Mouse (Mus musculus) liver, embryonic 13.5 days (tissue): Measurements from ENCODE around the gene Nrn1. TPM values are rescaled to one million over a fixed set of nuclear protein-coding genes. Genes with fewer than 3 reads are reported as not detected.
A peak's percentile ranks its signal among the peaks of the same experiment; 100 is the strongest.

Source experiments
- ATAC-seq: fragments of 200-750 bp; cut with Nextera tagmentation; 2 replicates; pipeline ENCODE4 v1.8.0; 2017; ENCODE audit warnings: low read depth, mild to moderate bottlenecking, moderate number of reproducible peaks, moderate library complexity
- DNase-seq: peaks from one replicate; pipeline ENCODE4 v3.0.0; 2022
- H3K27ac ChIP-seq: fragments of 300-500 bp; sonication (generic); 2 replicates; pipeline ENCODE4 v1.5.1; 2015; ENCODE audit warnings: moderate library complexity, mild to moderate bottlenecking, inconsistent platforms
- H3K27me3 ChIP-seq: fragments of 300-500 bp; sonication (generic); 2 replicates; pipeline ENCODE4 v1.6.1; 2015; ENCODE audit warnings: mild to moderate bottlenecking, inconsistent platforms
- H3K36me3 ChIP-seq: fragments of 300-500 bp; sonication (generic); 2 replicates; pipeline ENCODE4 v1.6.1; 2015; ENCODE audit warnings: mild to moderate bottlenecking, inconsistent platforms
- H3K4me1 ChIP-seq: fragments of 300-500 bp; sonication (generic); replicated peaks from 2 replicates; pipeline ENCODE4 v1.6.1; 2015; ENCODE audit warnings: inconsistent platforms
- H3K4me2 ChIP-seq: fragments of 300-500 bp; sonication (generic); 2 replicates; pipeline ENCODE4 v1.6.1; 2015; ENCODE audit warnings: inconsistent platforms, mild to moderate bottlenecking, moderate library complexity
- H3K4me3 ChIP-seq: fragments of 300-500 bp; sonication (generic); replicated peaks from 2 replicates; pipeline ENCODE4 v1.5.1; 2015; ENCODE audit warnings: mild to moderate bottlenecking, inconsistent platforms
- H3K9ac ChIP-seq: fragments of 300-500 bp; sonication (generic); 2 replicates; pipeline ENCODE4 v1.6.1; 2015; ENCODE audit warnings: mild to moderate bottlenecking, inconsistent platforms
- H3K9me3 ChIP-seq: fragments of 300-500 bp; sonication (generic); replicated peaks from 2 replicates; pipeline ENCODE4 v1.6.1; 2016; ENCODE audit warnings: inconsistent platforms
- WGBS: fragments of 180-500 bp; shearing (Covaris S2); methylation state at CpG from one replicate; pipeline ENCODE4 v1.1.7; 2015; ENCODE audit not compliant: insufficient replicate concordance; 5-methylcytosine and 5-hydroxymethylcytosine counted together
- polyA plus RNA-seq: library from polyadenylated mRNA; unstranded; fragments of >200 nt; fragmentation: Nextera tagmentation; extraction: Ambion mirVana; gene quantifications from 2 replicates; pipeline ENCODE4 v1.2.1, GENCODE M21; 2015

Gene Nrn1
- polyA plus RNA-seq, 1 experiment from 2014 or later, result 10.4 TPM

GRCm38 (mm10) chr13:36731931-36732461 lies 2.9 kb downstream of the Nrn1 start:
- no peaks in the 10 kb centered on the region for H3K9me3 ChIP-seq
- peaks cover 18% of the 10 kb centered on the region for H3K4me1 ChIP-seq
- WGBS, result under 1% methylated on average over 23 of the region's 23 CpGs
- peaks cover 100% of the 10 kb centered on the region for H3K27me3 ChIP-seq
- DNase-seq, result no peak
- peak overlapping the region; percentile 42 for H3K4me3 ChIP-seq
- no peaks in the 10 kb centered on the region for H3K36me3 ChIP-seq
- H3K9ac ChIP-seq, result no peak overlapping the region
- ATAC-seq, result no peak
- no peak overlapping the region; the same call in 1 of the 2 replicates for H3K27ac ChIP-seq
- H3K4me2 ChIP-seq, result peak overlapping the region; percentile 60

GRCm38 (mm10) chr13:36731016-36731930 lies 3.7 kb downstream of the Nrn1 start:
- Histone ChIP-seq H3K4me1 (peaks cover 19% of the 10 kb centered on the region), H3K9ac (peak overlapping the region; percentile 22), H3K4me3 (peak overlapping the region; percentile 42), H3K4me2 (peak overlapping the region; percentile 60), H3K27ac (no peak overlapping the region; the same call in 1 of the 2 replicates), H3K9me3 (no peaks in the 10 kb centered on the region), H3K36me3 (no peaks in the 10 kb centered on the region), H3K27me3 (peaks cover 100% of the 10 kb centered on the region)
- no peak for ATAC-seq
- DNase-seq, result no peak
- WGBS, result 4% methylated on average over 34 of the region's 34 CpGs

DNA sequence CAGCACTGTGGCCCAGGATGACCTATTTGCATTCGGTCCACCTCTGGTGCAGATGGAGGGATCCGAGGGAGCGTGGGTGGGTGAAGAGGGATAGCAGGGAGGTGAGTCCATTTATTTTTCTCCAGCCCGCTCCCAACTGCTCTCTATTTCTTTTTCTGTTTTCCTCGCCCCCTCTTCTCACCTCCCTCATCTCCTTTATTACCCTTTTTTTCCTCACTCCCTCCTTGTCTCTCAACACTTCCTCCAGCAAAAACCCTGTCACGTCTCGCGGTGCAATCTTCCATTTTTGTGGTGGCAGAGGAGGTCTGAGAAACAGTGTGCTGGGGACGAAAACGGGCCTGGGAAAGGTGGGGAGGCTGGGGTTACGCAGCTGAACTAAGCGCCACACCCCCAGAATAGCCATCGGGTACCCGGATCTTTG lies 4.6 kb downstream of the Nrn1 start:
- 13% methylated on average over 14 of the region's 14 CpGs for WGBS
- no peak overlapping the region for H3K4me3 ChIP-seq
- H3K27ac ChIP-seq, result no peak overlapping the region
- H3K36me3 ChIP-seq, result no peaks in the 10 kb centered on the region
- no peak overlapping the region for H3K4me2 ChIP-seq
- peaks cover 15% of the 10 kb centered on the region for H3K4me1 ChIP-seq
- H3K9me3 ChIP-seq, result no peaks in the 10 kb centered on the region
- H3K27me3 ChIP-seq, result peaks cover 100% of the 10 kb centered on the region
- no peak overlapping the region for H3K9ac ChIP-seq
- ATAC-seq (no peak), DNase-seq (no peak)

DNA sequence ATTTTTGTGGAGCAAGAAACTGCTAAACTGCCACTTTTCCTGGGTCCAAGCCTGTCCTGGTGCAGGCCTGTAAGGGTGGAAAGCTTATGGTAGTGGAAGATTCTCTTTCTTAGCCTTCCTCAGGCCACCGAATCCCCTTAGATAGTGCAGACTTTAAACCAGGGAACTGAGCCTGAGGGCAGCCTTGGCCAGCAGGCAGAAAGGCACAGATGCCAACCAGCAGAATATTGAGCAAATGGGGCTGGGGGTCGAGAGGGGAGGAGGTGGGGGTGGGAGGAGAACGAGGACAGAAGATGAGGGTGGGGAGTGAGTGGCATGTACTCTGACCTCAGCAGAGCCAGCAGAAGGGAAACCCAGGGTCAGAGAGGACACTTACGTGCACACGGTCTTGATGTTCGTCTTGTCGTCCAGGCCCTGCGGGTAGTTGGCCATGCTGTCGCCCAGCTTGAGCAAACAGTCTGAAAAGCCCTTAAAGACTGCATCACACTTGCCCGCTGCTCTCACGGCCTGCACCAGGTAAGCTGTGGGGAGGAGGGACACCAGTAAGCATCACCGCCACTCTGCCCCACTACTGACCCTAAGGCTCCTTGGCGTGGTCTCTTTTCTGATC lies 5.1 kb downstream of the Nrn1 start:
- Histone ChIP-seq H3K9ac (no peak overlapping the region), H3K4me2 (no peak overlapping the region), H3K36me3 (no peaks in the 10 kb centered on the region), H3K27me3 (peaks cover 100% of the 10 kb centered on the region), H3K4me1 (peaks cover 10% of the 10 kb centered on the region), H3K9me3 (no peaks in the 10 kb centered on the region), H3K4me3 (no peak overlapping the region), H3K27ac (no peak overlapping the region)
- 14% methylated on average over 13 of the region's 13 CpGs for WGBS
- DNase-seq (no peak), ATAC-seq (no peak)

GRCm38 (mm10) chr13:36728509-36728908 lies 6.4 kb downstream of the Nrn1 start:
- Histone ChIP-seq H3K27me3 (peaks cover 100% of the 10 kb centered on the region), H3K36me3 (no peaks in the 10 kb centered on the region), H3K4me3 (no peak overlapping the region), H3K27ac (no peak overlapping the region), H3K4me2 (no peak overlapping the region), H3K4me1 (peaks cover 12% of the 10 kb centered on the region; the same call in 1 of the 2 replicates), H3K9ac (no peak overlapping the region), H3K9me3 (no peaks in the 10 kb centered on the region)
- DNase-seq (no peak), ATAC-seq (no peak)
- WGBS, result 7% methylated on average over 5 of the region's 5 CpGs

DNA sequence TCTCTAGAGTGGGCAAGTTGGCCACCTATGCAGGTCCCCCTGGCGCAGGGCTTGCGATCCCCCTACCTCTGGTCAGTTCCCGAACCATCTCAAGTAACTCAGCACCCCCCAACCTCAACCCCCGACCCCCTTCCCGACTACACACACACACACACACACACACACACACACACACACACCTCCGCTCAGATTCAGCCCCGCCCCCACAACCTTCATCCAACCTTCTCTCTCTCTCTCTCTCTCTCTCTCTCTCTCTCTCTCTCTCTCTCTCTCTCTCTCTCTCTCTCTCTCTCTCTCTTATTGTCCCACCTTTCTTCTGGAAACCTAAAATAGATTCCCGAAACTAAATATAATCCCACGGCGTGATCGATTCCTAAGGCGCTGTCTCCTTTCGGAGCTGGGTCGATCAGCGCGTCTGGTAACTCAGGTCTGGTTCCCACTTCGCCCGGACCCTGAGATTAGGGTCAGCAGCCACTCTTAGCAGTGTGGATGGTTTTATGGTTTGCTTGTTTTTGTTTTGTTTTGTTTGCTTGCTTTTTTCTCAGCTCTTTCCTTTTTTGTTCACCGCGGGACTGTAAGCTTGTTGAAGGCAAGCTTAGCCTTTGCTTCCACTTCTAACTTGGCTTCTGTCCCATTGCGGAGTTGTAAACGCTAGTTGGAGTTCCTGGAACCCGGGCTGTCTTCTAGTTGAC lies 7.0 kb downstream of the Nrn1 start:
- peak overlapping the region; percentile 34 for H3K4me3 ChIP-seq
- no peak overlapping the region for H3K9ac ChIP-seq
- H3K27ac ChIP-seq, result no peak overlapping the region
- peak overlapping the region; percentile 54 for H3K4me2 ChIP-seq
- peaks cover 12% of the 10 kb centered on the region; the same call in 1 of the 2 replicates for H3K4me1 ChIP-seq
- ATAC-seq (no peak), DNase-seq (no peak)
- 1% methylated on average over 20 of the region's 23 CpGs for WGBS
- peaks cover 100% of the 10 kb centered on the region for H3K27me3 ChIP-seq
- no peaks in the 10 kb centered on the region for H3K36me3 ChIP-seq
- no peaks in the 10 kb centered on the region for H3K9me3 ChIP-seq

GRCm38 (mm10) chr13:36726951-36727778 lies 7.8 kb downstream of the Nrn1 start:
- H3K4me2 ChIP-seq, result peak overlapping the region; percentile 54
- H3K27ac ChIP-seq, result no peak overlapping the region
- H3K4me1 ChIP-seq, result peaks cover 12% of the 10 kb centered on the region; the same call in 1 of the 2 replicates
- DNase-seq, result no peak
- H3K36me3 ChIP-seq, result no peaks in the 10 kb centered on the region
- peak overlapping the region; percentile 34 for H3K4me3 ChIP-seq
- 1% methylated on average over 34 of the region's 34 CpGs for WGBS
- no peak for ATAC-seq
- H3K9ac ChIP-seq, result no peak overlapping the region
- H3K9me3 ChIP-seq, result no peaks in the 10 kb centered on the region
- H3K27me3 ChIP-seq, result peaks cover 100% of the 10 kb centered on the region

GRCm38 (mm10) chr13:36726551-36726950 lies 8.4 kb downstream of the Nrn1 start:
- H3K4me1 ChIP-seq, result peaks cover 12% of the 10 kb centered on the region; the same call in 1 of the 2 replicates
- H3K4me3 ChIP-seq, result peak overlapping the region; percentile 34
- no peaks in the 10 kb centered on the region for H3K36me3 ChIP-seq
- no peak for ATAC-seq
- H3K9me3 ChIP-seq, result no peaks in the 10 kb centered on the region
- no peak overlapping the region for H3K27ac ChIP-seq
- peaks cover 100% of the 10 kb centered on the region for H3K27me3 ChIP-seq
- WGBS, result 1% methylated on average over 24 of the region's 24 CpGs
- no peak overlapping the region for H3K9ac ChIP-seq
- DNase-seq, result no peak
- peak overlapping the region; percentile 54 for H3K4me2 ChIP-seq

DNA sequence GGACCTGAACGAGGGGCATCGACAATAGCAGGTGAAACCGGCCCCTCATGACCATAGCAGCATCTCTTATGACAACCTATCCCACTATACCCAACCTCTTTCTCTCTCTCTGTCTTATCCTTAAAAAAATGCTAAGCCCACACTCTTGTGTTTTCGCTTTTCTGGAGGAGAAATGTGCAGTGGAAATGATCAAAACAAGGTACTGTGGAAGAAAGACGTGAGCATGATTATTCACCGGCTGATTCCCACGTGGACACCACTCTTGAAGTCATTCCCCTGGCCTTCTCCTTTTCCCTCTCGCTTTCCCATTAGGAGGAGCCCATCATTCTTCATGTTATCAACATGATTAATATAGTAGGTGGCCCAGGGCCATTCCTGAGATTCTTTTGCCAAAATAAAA lies 9.1 kb downstream of the Nrn1 start:
- H3K9ac ChIP-seq, result no peak overlapping the region
- H3K36me3 ChIP-seq, result no peaks in the 10 kb centered on the region
- WGBS, result 4% methylated on average over 8 of the region's 8 CpGs
- H3K9me3 ChIP-seq, result no peaks in the 10 kb centered on the region
- H3K4me2 ChIP-seq, result no peak overlapping the region
- no peak overlapping the region for H3K4me3 ChIP-seq
- DNase-seq (no peak), ATAC-seq (no peak)
- H3K27ac ChIP-seq, result no peak overlapping the region
- peaks cover 99% of the 10 kb centered on the region for H3K27me3 ChIP-seq
- peaks cover 12% of the 10 kb centered on the region; the same call in 1 of the 2 replicates for H3K4me1 ChIP-seq
